Mouse (Mus musculus) spleen, adult 2 months (tissue): ENCODE results near the gene Camk2b. TPM values are rescaled to one million over a fixed set of nuclear protein-coding genes. Genes with fewer than 3 reads are reported as not detected.

Source experiments
- DNase-seq, 2 experiments: peaks; one replicate each; pipeline versions ENCODE4 v3.0.0 to v3.0.0-alpha.2; 2012 to 2021; ENCODE audit warnings: low spot score in 2 of 2, low read depth in 1 of 2
- H3K27ac ChIP-seq: fragments of 200-500 bp; 2 replicates; pipeline ENCODE4 v1.5.1; 2012; ENCODE audit warnings: low read length, inconsistent platforms; ENCODE audit not compliant: insufficient read depth
- H3K27me3 ChIP-seq: fragments of 200-500 bp; 2 replicates; pipeline ENCODE4 v1.6.1; 2012; ENCODE audit warnings: mild to moderate bottlenecking, moderate library complexity, low read length, inconsistent platforms; ENCODE audit not compliant: control insufficient read depth, insufficient read depth
- H3K36me3 ChIP-seq: fragments of 200-500 bp; 2 replicates; pipeline ENCODE4 v1.6.1; 2012; ENCODE audit warnings: mild to moderate bottlenecking, low read length, inconsistent platforms; ENCODE audit not compliant: control insufficient read depth, insufficient read depth
- H3K4me1 ChIP-seq: fragments of 200-500 bp; 2 replicates; pipeline ENCODE4 v1.6.1; 2011; ENCODE audit warnings: inconsistent platforms; ENCODE audit not compliant: control insufficient read depth, insufficient read depth, insufficient read length
- H3K4me3 ChIP-seq: fragments of 200-500 bp; 2 replicates; pipeline ENCODE4 v1.5.1; 2011; ENCODE audit warnings: mild to moderate bottlenecking, inconsistent platforms; ENCODE audit not compliant: insufficient read depth, insufficient read length; ENCODE audit errors: extremely low read depth
- CTCF ChIP-seq: fragments of 200-500 bp; IDR thresholded peaks from 2 replicates; pipeline ENCODE4 v1.5.1; 2011; ENCODE audit warnings: mild to moderate bottlenecking, inconsistent platforms; ENCODE audit not compliant: insufficient read depth, insufficient read length, insufficient replicate concordance; ENCODE audit errors: extremely low read depth
- POLR2A ChIP-seq: fragments of 200-500 bp; IDR thresholded peaks from 2 replicates; pipeline ENCODE4 v1.6.1; 2011; ENCODE audit warnings: low read depth, low read length, inconsistent platforms
- WGBS: fragments of 180-500 bp; shearing (Covaris S2); methylation state at CpG from one replicate; pipeline ENCODE4 v1.1.7; 2018; 5-methylcytosine and 5-hydroxymethylcytosine counted together
- polyA plus RNA-seq: library from polyadenylated mRNA; depleted of rRNA; stranded (reverse); fragments of >200 nt; gene quantifications from 2 replicates; pipeline ENCODE4 v1.2.3, GENCODE M21; 2012; rRNA removed

The Camk2b gene
- polyA plus RNA-seq, 1 experiment, result 7.8 TPM

DNA sequence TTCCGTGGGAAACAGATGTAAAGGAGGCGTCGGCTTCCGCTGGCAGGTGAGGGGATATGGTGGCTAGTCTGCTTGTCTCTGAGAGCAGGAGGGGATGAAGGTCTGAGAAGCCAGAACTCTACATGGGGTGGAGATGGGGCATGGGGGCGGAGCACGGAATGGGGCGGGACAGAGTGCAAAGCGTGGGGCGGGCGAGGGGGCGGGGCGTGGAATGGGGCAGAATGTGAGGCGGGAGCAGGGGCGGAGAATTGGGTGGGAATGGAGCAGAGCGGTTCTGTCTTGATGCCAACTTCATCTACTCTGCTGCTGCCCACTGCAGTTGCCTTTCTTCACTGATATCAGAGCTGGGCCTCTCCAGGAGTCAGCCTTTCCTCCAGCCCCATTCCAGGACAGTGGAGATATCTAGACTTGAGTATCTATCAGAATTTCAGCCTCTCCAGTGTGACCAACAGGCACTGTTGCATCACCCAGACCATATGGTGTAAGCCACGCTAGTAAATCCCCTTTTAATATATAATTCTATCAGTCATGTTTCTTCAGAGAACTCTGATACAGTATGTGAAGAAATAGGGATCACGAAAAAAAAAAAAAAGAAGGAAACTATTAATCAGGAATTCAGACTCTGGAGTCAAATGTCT lies 145.7 kb downstream of the Camk2b start:
- no peak overlapping the region for H3K27ac ChIP-seq
- H3K27me3 ChIP-seq, result no peaks in the 10 kb centered on the region
- no peaks in the 10 kb centered on the region for H3K4me1 ChIP-seq
- no peak for DNase-seq
- no peak for TF ChIP-seq POLR2A
- TF ChIP-seq CTCF, result no peak
- WGBS, result 36% methylated on average over 15 of the region's 17 CpGs
- no peaks in the 10 kb centered on the region for H3K36me3 ChIP-seq
- H3K4me3 ChIP-seq, result no peak overlapping the region

Other genes with a start within 250 kb of the Camk2b start
- gene Polm, start 228.3 kb downstream of the Camk2b start, polyA plus RNA-seq, result 62.5 and 87.7 TPM in 2 replicates
- gene Aebp1, start 204.4 kb downstream of the Camk2b start, polyA plus RNA-seq, result 15.7 and 19.8 TPM in 2 replicates
- 78.1 and 210 TPM in 2 replicates for gene Pold2, start 188.1 kb downstream of the Camk2b start, polyA plus RNA-seq
- gene Myl7, start 167.6 kb downstream of the Camk2b start, polyA plus RNA-seq, result 0.54 TPM in 1 of 2 replicates, not detected in the other
- gene Gck, start 116.3 kb downstream of the Camk2b start, polyA plus RNA-seq, result 0.27 and 0.41 TPM in 2 replicates
- 31.0 and 34.3 TPM in 2 replicates for gene Ykt6, start 110.7 kb downstream of the Camk2b start, polyA plus RNA-seq
- 0.07 and 0.09 TPM in 2 replicates for gene A730071L15Rik, start 133.7 kb upstream of the Camk2b start, polyA plus RNA-seq
- 20.0 and 27.0 TPM in 2 replicates for gene Nudcd3, start 134.1 kb upstream of the Camk2b start, polyA plus RNA-seq
- gene Npc1l1, start 163.8 kb upstream of the Camk2b start, polyA plus RNA-seq, result 0.19 and 0.21 TPM in 2 replicates
- 17.4 and 19.5 TPM in 2 replicates for gene Ddx56, start 201.4 kb upstream of the Camk2b start, polyA plus RNA-seq
- gene Tmed4, start 208.5 kb upstream of the Camk2b start, polyA plus RNA-seq, result 45.7 and 54.5 TPM in 2 replicates
- 63.4 and 64.6 TPM in 2 replicates for gene Ogdh, start 225.3 kb upstream of the Camk2b start, polyA plus RNA-seq